Mouse (Mus musculus): ENCODE results near the gene Kcnab3.

GRCm38 (mm10) chr11:69357690-69358089 is 31.6 kb downstream of the Kcnab3 start:
- no peak for TF ChIP-seq CTCF (IDR thresholded peaks at IDR 0.05; ENCODE audit: control insufficient read depth, insufficient read depth, insufficient replicate concordance, low read depth, low read length)
- no peak for TF ChIP-seq POLR2A (IDR thresholded peaks at IDR 0.05; ENCODE audit: control insufficient read depth, low read depth, low read length)

Measured in testis, adult 2 months (tissue).